Mouse (Mus musculus): Measurements from ENCODE around the gene Sgtb.

DNA sequence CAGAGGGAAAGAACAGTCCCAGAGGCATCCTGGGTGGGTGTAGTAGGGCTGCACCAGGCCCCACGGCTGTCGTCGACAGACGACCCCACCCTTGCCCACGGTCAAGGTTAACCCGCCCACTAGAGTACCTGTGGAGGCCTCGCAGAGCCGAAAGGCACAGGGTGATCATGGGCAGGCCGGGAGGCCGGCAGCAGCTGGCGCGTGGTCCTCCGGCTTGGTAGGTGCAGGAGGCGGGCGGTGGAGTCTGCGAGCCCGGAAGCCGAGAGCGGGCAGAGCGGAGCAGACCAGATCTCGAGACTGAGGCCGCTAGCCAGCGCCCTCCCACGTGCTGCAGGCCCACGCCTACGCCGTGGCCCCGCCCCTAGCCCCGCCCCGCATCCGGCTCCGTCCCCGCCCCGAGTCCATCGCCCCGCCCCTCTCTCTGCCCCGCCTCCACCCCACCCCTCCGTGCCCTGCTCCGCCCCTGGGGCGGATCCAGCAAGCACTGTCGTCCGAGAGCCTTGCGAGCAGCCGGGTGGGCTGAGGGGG lies at the start of gene Sgtb, which contains the start of gene Nln:
- TF ChIP-seq CTCF (IDR thresholded peaks at IDR 0.05; ENCODE audit: borderline replicate concordance, insufficient read depth, low read depth, low read length), result no peak
- no peak for TF ChIP-seq POLR2A (IDR thresholded peaks at IDR 0.05; ENCODE audit: borderline replicate concordance, insufficient read depth, low read length)
